Mouse (Mus musculus): ENCODE data around the gene Slc12a4. TPM values are rescaled to one million over a fixed set of nuclear protein-coding genes. Genes with fewer than 3 reads are reported as not detected.
A peak's percentile ranks its signal among the peaks of the same experiment; 100 is the strongest.

Gene Slc12a4
- total RNA-seq, 2 experiments from 2014 or later: 23.0 to 25.7 TPM

GRCm38 (mm10) chr8:105971019-105971720, 5.3 kb upstream of the Slc12a4 start:
- no peak for DNase-seq (ENCODE audit: extremely low spot score in 1 of 2, low spot score in 1 of 2)

GRCm38 (mm10) chr8:105969367-105969766, 3.5 kb upstream of the Slc12a4 start:
- no peak for DNase-seq (ENCODE audit: extremely low spot score in 1 of 2, low spot score in 1 of 2)

GRCm38 (mm10) chr8:105966692-105967311, 905 bp upstream of the Slc12a4 start:
- no peak for DNase-seq (ENCODE audit: extremely low spot score in 1 of 2, low spot score in 1 of 2)

- DNase-seq (ENCODE audit: extremely low spot score in 1 of 2, low spot score in 1 of 2): no peak
Observed at GRCm38 (mm10) chr8:105965266-105965904, 512 bp downstream of the Slc12a4 start.

- no peak for DNase-seq (ENCODE audit: extremely low spot score in 1 of 2, low spot score in 1 of 2)
Observed at GRCm38 (mm10) chr8:105964506-105965265, 1.2 kb downstream of the Slc12a4 start.

- no peak for DNase-seq (ENCODE audit: extremely low spot score in 1 of 2, low spot score in 1 of 2)
Observed at GRCm38 (mm10) chr8:105961536-105961935, 4.4 kb downstream of the Slc12a4 start.

- no peak for DNase-seq (ENCODE audit: extremely low spot score in 1 of 2, low spot score in 1 of 2)
Observed at GRCm38 (mm10) chr8:105961101-105961500, 4.8 kb downstream of the Slc12a4 start.

GRCm38 (mm10) chr8:105959350-105959749, 6.5 kb downstream of the Slc12a4 start:
- no peak for DNase-seq (ENCODE audit: extremely low spot score in 1 of 2, low spot score in 1 of 2)

- no peak for DNase-seq (ENCODE audit: extremely low spot score in 1 of 2, low spot score in 1 of 2)
Observed at GRCm38 (mm10) chr8:105957813-105958212, 8.1 kb downstream of the Slc12a4 start.

GRCm38 (mm10) chr8:105956556-105956955, 9.3 kb downstream of the Slc12a4 start:
- no peak for DNase-seq (ENCODE audit: extremely low spot score in 1 of 2, low spot score in 1 of 2)

GRCm38 (mm10) chr8:105951057-105951659, 14.7 kb downstream of the Slc12a4 start:
- DNase-seq (ENCODE audit: extremely low spot score in 1 of 2, low spot score in 1 of 2): no peak

- peak in 1 of 2 experiments; percentile 63 for DNase-seq (ENCODE audit: extremely low spot score in 1 of 2, low spot score in 1 of 2)
Observed at GRCm38 (mm10) chr8:105949350-105949749, 16.5 kb downstream of the Slc12a4 start.

- DNase-seq (ENCODE audit: extremely low spot score in 1 of 2, low spot score in 1 of 2): peak in 1 of 2 experiments; percentile 20
Observed at GRCm38 (mm10) chr8:105943321-105943739, 22.6 kb downstream of the Slc12a4 start, which contains the start of gene Lcat. Gene Lcat, minus strand, starts transcription at chr8:105943382.

- no peak for DNase-seq (ENCODE audit: extremely low spot score in 1 of 2, low spot score in 1 of 2)
Observed at GRCm38 (mm10) chr8:105942542-105942941, 23.4 kb downstream of the Slc12a4 start.

- no peak for DNase-seq (ENCODE audit: extremely low spot score in 1 of 2, low spot score in 1 of 2)
Observed at GRCm38 (mm10) chr8:105942026-105942425, 23.9 kb downstream of the Slc12a4 start.

GRCm38 (mm10) chr8:105938306-105938669, 27.6 kb downstream of the Slc12a4 start, which contains the start of gene Psmb10:
Gene Psmb10, minus strand, starts transcription at chr8:105938444.
- no peak for DNase-seq (ENCODE audit: extremely low spot score in 1 of 2, low spot score in 1 of 2)

GRCm38 (mm10) chr8:105937496-105938305, 28.2 kb downstream of the Slc12a4 start:
- DNase-seq (ENCODE audit: extremely low spot score in 1 of 2, low spot score in 1 of 2): peak; percentile 37 to 52

- peak; percentile 67 to 73 for DNase-seq (ENCODE audit: extremely low spot score in 1 of 2, low spot score in 1 of 2)
Observed at GRCm38 (mm10) chr8:105936866-105937475, 28.9 kb downstream of the Slc12a4 start.

Data from layer of hippocampus, postnatal 25 days (tissue).